14 mouse cellular contexts compared by ENCODE assay signal in the genomic region with DNA sequence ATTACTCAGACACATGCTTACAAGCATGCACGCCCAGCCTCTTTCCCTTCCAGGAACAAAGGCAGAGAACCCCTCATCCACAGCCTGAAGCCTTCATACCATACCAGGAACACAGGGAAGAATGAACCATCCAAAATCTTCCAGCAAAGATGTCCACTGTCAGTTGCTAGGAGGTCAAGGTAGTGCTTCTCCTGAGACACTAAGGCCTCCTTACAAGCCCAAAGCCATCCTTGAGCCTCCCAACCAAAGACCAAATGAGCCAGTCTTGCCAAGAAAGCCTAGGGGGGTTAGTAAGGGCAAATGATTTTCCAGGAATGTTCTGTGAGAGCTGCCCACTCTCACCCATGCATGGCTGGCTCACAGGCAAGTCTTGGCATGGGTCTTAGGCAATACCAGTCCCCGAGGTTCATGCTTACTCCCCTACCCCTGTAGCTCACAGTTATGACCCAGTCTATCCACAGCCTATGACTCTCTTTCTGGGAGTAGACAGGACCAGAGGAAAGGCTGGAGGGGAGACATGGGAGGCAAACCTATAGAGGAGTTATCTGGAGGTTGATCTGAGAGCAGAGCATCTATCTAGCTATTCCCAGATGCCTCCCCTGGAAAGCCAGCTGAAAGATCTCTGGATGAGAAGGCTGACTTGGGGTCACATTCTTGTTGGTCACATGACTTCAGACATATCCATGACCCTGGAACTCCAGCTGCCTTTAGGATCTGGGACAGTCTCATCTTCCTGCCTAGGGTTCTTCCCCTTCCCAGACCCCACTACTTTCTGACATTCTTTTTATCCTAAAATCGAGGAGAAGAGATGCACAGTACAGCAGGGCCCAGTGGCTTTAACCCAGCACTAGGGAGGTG.
DNase-seq lines count a peak whose midpoint lies in the region; ATAC-seq and TF ChIP-seq lines count a peak whose summit lies in the region.
"Had no signal": no experiment of that assay in that cellular context is flagged by ENCODE, and none has a peak within 500 bp of the region (broad histone marks: within the 10 kb centered on the region; RNA-seq: fewer than 3 reads in every experiment).

No protein-coding gene starts in this region.

- H3K27me3 ChIP-seq in C2C12 (ENCODE audit: control insufficient read depth, insufficient read depth, insufficient read length) (no peaks in the 10 kb centered on the region), Patski (no peaks in the 10 kb centered on the region)
- no peaks in the 10 kb centered on the region for H3K27me3 ChIP-seq in kidney, postnatal 0 days (ENCODE audit: insufficient read depth, low read length)
- H3K27me3 ChIP-seq in midbrain, embryonic 14.5 days (ENCODE audit: control insufficient read depth, insufficient read depth, low read length): no peaks in the 10 kb centered on the region
- H3K27me3 ChIP-seq: forebrain, embryonic 15.5 days had no signal

- ATAC-seq in Patski: peak; percentile 45
- no peak for ATAC-seq in kidney, postnatal 0 days (replicated peaks; ENCODE audit: low FRiP score, low read depth)
- ATAC-seq in midbrain, embryonic 14.5 days (ENCODE audit: low FRiP score, low TSS enrichment): no peak
- ATAC-seq: forebrain, embryonic 15.5 days had no signal

- peak overlapping the region; percentile 57 for H3K27ac ChIP-seq in layer of hippocampus, adult 2 months
- H3K27ac ChIP-seq in kidney, postnatal 0 days: peak overlapping the region; percentile 71
- no peak overlapping the region for H3K27ac ChIP-seq in midbrain, embryonic 14.5 days (replicated peaks; ENCODE audit: low read depth, low read length)
- H3K27ac ChIP-seq: forebrain, embryonic 15.5 days; liver, embryonic 13.5 days had no signal

- in situ Hi-C loops in Patski (cut with MboI; ENCODE audit: low pct_unique_long_range_greater_than_20kb): no loop called here

- H3K36me3 ChIP-seq in C2C12 (ENCODE audit: control insufficient read depth, insufficient read depth): no peaks in the 10 kb centered on the region
- no peaks in the 10 kb centered on the region for H3K36me3 ChIP-seq in kidney, postnatal 0 days (ENCODE audit: insufficient read depth, low read length)
- H3K36me3 ChIP-seq in midbrain, embryonic 14.5 days (ENCODE audit: control insufficient read depth, insufficient read depth, low read length): no peaks in the 10 kb centered on the region
- H3K36me3 ChIP-seq: forebrain, embryonic 15.5 days; liver, embryonic 13.5 days had no signal

- H3ac ChIP-seq in C2C12 (ENCODE audit: control insufficient read depth, insufficient read length, low read depth): no peak overlapping the region

- no peaks in the 10 kb centered on the region for H3K79me2 ChIP-seq in C2C12 (ENCODE audit: control insufficient read depth, insufficient read depth)

- TF ChIP-seq CTCF in layer of hippocampus, adult 2 months (conservative IDR thresholded peaks at IDR 0.05): no peak
- TF ChIP-seq CTCF in C2C12 (IDR thresholded peaks at IDR 0.05; ENCODE audit: control insufficient read depth, insufficient read depth, insufficient read length) (no peak), Patski (IDR thresholded peaks at IDR 0.05) (no peak)
- no peak for TF ChIP-seq CTCF in kidney, postnatal 0 days (IDR thresholded peaks at IDR 0.05; ENCODE audit: low read depth)

- H3K4me1 ChIP-seq in kidney, postnatal 0 days (replicated peaks; ENCODE audit: insufficient read depth, low read length): peaks cover 13% of the 10 kb centered on the region; the same call in 1 of the 2 replicates
- no peaks in the 10 kb centered on the region for H3K4me1 ChIP-seq in midbrain, embryonic 14.5 days (ENCODE audit: control insufficient read depth, insufficient read depth, low read length)
- H3K4me1 ChIP-seq: forebrain, embryonic 15.5 days; liver, embryonic 13.5 days had no signal

- no peak overlapping the region for H3K4me3 ChIP-seq in layer of hippocampus, adult 2 months
- no peak overlapping the region for H3K4me3 ChIP-seq in C2C12 (ENCODE audit: insufficient read depth, poor library complexity, severe bottlenecking)
- H3K4me3 ChIP-seq in kidney, postnatal 0 days (replicated peaks; ENCODE audit: low read depth, low read length): no peak overlapping the region
- H3K4me3 ChIP-seq in midbrain, embryonic 14.5 days (replicated peaks; ENCODE audit: low read depth, low read length): no peak overlapping the region
- H3K4me3 ChIP-seq: forebrain, embryonic 15.5 days; liver, embryonic 13.5 days had no signal

- H3K4me2 ChIP-seq in kidney, postnatal 0 days (ENCODE audit: low read length): no peak overlapping the region
- no peak overlapping the region for H3K4me2 ChIP-seq in midbrain, embryonic 14.5 days (ENCODE audit: low read length)
- H3K4me2 ChIP-seq: forebrain, embryonic 15.5 days; liver, embryonic 13.5 days; midbrain, embryonic 11.5 days had no signal

- CTCF ChIA-PET in Patski (lab: Charles Lee): interaction anchor here (0.7 to 1.9 kb wide), 6 partner anchors 9 to 172 kb away, joined by 3 to 9 read pairs (median 4); no protein-coding TSS in a partner anchor

- DNase-seq in layer of hippocampus, adult 2 months (ENCODE audit: low spot score in 2 of 2): no peak
- no peak for DNase-seq in layer of hippocampus, postnatal 36 days
- peak; percentile 74 for DNase-seq in Patski (ENCODE audit: low read depth, low spot score)
- DNase-seq in kidney, postnatal 0 days (ENCODE audit: low spot score): peak; percentile 67
- DNase-seq in left cerebral cortex, postnatal 14 days (ENCODE audit: low spot score in 2 of 2): no peak
- DNase-seq in midbrain, embryonic 14.5 days: no peak
- DNase-seq: cerebellum, adult 2 months; gastrocnemius, postnatal 36 days; heart, postnatal 36 days; liver, embryonic 13.5 days; right cerebral cortex, adult 18-20 months had no signal

- no peaks in the 10 kb centered on the region for H3K79me3 ChIP-seq in C2C12 (ENCODE audit: low read depth)

- 68% methylated on average over 3 of the region's 3 CpGs for WGBS in kidney, postnatal 0 days
- 79% methylated on average over 3 of the region's 3 CpGs for WGBS in midbrain, embryonic 14.5 days

- H3K9me3 ChIP-seq in kidney, postnatal 0 days (replicated peaks; ENCODE audit: low read length): no peaks in the 10 kb centered on the region
- no peaks in the 10 kb centered on the region for H3K9me3 ChIP-seq in midbrain, embryonic 14.5 days (ENCODE audit: control insufficient read depth, low read length)
- H3K9me3 ChIP-seq: forebrain, embryonic 15.5 days; liver, embryonic 13.5 days had no signal

- intact Hi-C loops in left cerebral cortex, postnatal 14 days (cut with DNase I): no loop called here

- POLR2A ChIA-PET in Patski (lab: Charles Lee): interaction anchor here (0.6 to 1.6 kb wide), 6 partner anchors 9 to 134 kb away, joined by 3 to 5 read pairs (median 4); no protein-coding TSS in a partner anchor

- H3K9ac ChIP-seq in kidney, postnatal 0 days (ENCODE audit: low read depth, low read length): no peak overlapping the region
- no peak overlapping the region for H3K9ac ChIP-seq in midbrain, embryonic 14.5 days (replicated peaks; ENCODE audit: low read length)
- H3K9ac ChIP-seq: forebrain, embryonic 15.5 days; liver, embryonic 13.5 days had no signal

TF ChIP-seq in C2C12, 6 proteins besides CTCF, POLR2A, EP300 and RAD21:
- TF ChIP-seq FOSL1 (IDR thresholded peaks at IDR 0.05; ENCODE audit: insufficient read depth, low read length, poor library complexity, severe bottlenecking) (no peak), MYOG (IDR thresholded peaks at IDR 0.05; ENCODE audit: control insufficient read depth, extremely low read depth, insufficient read length) (no peak), USF1 (IDR thresholded peaks at IDR 0.05; ENCODE audit: low read depth) (peak; percentile 67), MAX (IDR thresholded peaks at IDR 0.05) (no peak), CEBPB (IDR thresholded peaks at IDR 0.05; ENCODE audit: low read depth) (no peak), MYOD1 (IDR thresholded peaks at IDR 0.05; ENCODE audit: control insufficient read depth, insufficient read length, low read depth) (no peak)

Comparison
In these comparisons a context has a peak if more than half of its experiments do, and no peak if none do; other contexts are left out.
1. DNase-seq: peak in Patski (single experiment) and kidney, postnatal 0 days (single experiment); none in layer of hippocampus, adult 2 months (0 of 2), layer of hippocampus, postnatal 36 days (0 of 2), left cerebral cortex, postnatal 14 days (0 of 2) and midbrain, embryonic 14.5 days (single experiment).